Mouse (Mus musculus): ENCODE measurements at regions not wholly inside any gene's neighbourhood (a gene's known extent, or its start where the extent isn't known, plus 50 kb on each side); places are given as distances from the start of the nearest gene placed in this dataset.

GRCm38 (mm10) chr17:48790526-48790925, 141.7 kb upstream of the Lrfn2 start:
- DNase-seq (ENCODE audit: low spot score): no peak

DNA sequence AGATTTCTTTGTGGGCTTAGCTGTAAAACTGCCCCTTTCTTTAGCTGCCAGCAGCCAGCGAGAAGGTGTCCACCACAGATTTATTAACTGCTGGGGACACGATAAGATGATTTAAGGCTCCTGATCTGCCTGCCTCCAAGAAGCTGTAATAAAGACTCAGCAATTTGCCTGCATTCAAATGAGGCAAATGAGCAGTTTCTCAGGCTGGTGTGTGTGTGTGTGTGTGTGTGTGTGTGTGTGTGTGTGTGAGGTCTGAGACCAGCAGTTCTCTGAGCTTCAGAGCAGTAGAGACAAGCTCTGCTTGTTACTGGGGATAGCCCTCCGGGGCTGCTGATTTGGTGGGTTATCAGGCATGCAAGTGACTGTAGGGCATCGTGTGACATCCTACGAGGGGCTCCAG, 139.2 kb upstream of the Lrfn2 start:
- no peak for DNase-seq (ENCODE audit: low spot score)

- DNase-seq (ENCODE audit: low spot score): no peak
These were observed 136.4 kb upstream of the Lrfn2 start for GRCm38 (mm10) chr17:48795773-48796172.

GRCm38 (mm10) chr17:48798196-48798595, 134.0 kb upstream of the Lrfn2 start:
- no peak for DNase-seq (ENCODE audit: low spot score)

GRCm38 (mm10) chr17:48802673-48803072, 129.5 kb upstream of the Lrfn2 start:
- no peak for DNase-seq (ENCODE audit: low spot score)

- DNase-seq (ENCODE audit: low spot score): no peak
These were observed 124.3 kb upstream of the Lrfn2 start for GRCm38 (mm10) chr17:48807905-48808304.

GRCm38 (mm10) chr17:48814753-48815504, 117.2 kb upstream of the Lrfn2 start:
- no peak for DNase-seq (ENCODE audit: low spot score)

- no peak for DNase-seq (ENCODE audit: low spot score)
These were observed 115.4 kb upstream of the Lrfn2 start for GRCm38 (mm10) chr17:48816588-48817324.

DNA sequence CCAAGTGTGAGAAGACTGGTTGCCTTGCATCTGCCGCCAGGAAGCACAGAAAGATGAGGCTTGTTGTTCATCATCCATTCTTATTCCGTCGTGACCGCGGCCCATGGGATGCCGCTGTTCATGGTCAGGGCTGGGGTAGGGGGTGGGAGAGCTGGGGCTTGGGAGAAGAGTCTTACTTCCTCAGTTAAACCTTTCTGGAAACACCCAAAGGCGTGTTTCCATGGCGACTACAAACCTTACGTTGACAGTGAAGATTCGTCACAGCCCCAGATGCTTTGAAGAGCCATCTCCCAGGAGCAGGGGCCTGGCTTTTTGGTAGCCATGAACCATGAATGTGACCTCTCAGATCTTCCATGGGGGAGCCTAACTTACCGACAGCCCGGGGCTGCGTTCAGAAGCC, 114.6 kb upstream of the Lrfn2 start:
- DNase-seq (ENCODE audit: low spot score): no peak

DNA sequence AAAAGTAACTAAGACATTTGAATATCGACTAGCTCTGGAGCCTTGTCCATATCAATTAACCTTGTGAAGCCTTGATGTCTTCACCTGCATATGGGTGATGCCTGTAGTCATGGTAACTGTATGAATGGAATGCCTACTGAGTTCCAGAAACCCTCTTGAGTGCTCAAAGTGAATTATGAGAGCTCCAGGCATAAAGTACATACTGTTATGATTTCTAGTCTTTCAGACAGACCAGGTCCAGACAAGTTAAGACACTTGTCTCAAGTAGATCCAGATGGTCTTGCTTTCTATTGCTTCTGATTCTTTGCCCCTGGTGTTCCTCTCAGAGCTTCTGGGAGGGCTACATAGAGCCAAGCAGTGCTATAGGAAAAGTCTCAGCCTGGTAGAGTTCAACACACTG, 112.5 kb upstream of the Lrfn2 start:
- DNase-seq (ENCODE audit: low spot score): no peak

GRCm38 (mm10) chr17:48822101-48822876, 109.9 kb upstream of the Lrfn2 start:
- no peak for DNase-seq (ENCODE audit: low spot score)

- DNase-seq (ENCODE audit: low spot score): no peak
These were observed 108.3 kb upstream of the Lrfn2 start for GRCm38 (mm10) chr17:48823921-48824320.

- DNase-seq (ENCODE audit: low spot score): no peak
These were observed 106.8 kb upstream of the Lrfn2 start for GRCm38 (mm10) chr17:48825212-48825913.

GRCm38 (mm10) chr17:48838297-48838979, 93.7 kb upstream of the Lrfn2 start:
- DNase-seq (ENCODE audit: low spot score): no peak

- no peak for DNase-seq (ENCODE audit: low spot score)
These were observed 84.3 kb upstream of the Lrfn2 start for GRCm38 (mm10) chr17:48847890-48848289.

DNA sequence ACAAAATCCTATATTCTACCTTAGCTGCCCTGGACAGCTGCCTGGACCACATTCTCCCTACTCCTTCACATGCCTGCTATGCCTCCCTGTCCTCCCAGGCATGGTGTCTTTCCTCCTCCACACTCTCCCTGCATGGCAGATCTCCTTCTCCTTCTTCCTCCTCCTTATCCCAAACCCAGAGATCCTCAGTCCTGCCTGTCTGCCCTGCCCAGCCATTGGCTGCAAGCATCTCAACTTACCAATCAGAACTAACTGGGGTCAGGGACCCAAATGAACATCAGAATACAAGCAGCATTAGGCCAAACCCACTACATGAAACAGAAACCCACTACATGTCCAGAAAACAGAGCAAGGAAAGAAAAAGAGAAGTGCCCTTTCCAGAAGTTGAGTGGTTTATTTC, 81.3 kb upstream of the Lrfn2 start:
- DNase-seq (ENCODE audit: low spot score): no peak

GRCm38 (mm10) chr17:48858891-48859290, 73.3 kb upstream of the Lrfn2 start:
- no peak for DNase-seq (ENCODE audit: low spot score)

GRCm38 (mm10) chr17:48870443-48870842, 61.7 kb upstream of the Lrfn2 start:
- no peak for DNase-seq (ENCODE audit: low spot score)

GRCm38 (mm10) chr17:48877505-48877904, 54.7 kb upstream of the Lrfn2 start:
- no peak for DNase-seq (ENCODE audit: low spot score)

- no peak for DNase-seq (ENCODE audit: low spot score)
These were observed 51.6 kb upstream of the Lrfn2 start for GRCm38 (mm10) chr17:48880590-48880989.

- no peak for DNase-seq (ENCODE audit: low spot score)
These were observed 50.2 kb upstream of the Lrfn2 start for GRCm38 (mm10) chr17:48881946-48882345.
